ENCODE assay signal across 9 mouse cellular contexts in genomic region chr5:112640651-112641050, GRCm38 (mm10).
DNase-seq lines count a peak whose midpoint lies in the region; ATAC-seq lines count a peak whose summit lies in the region.
"Had no signal": no experiment of that assay in that cellular context is flagged by ENCODE, and none has a peak within 500 bp of the region (broad histone marks: within the 10 kb centered on the region; RNA-seq: fewer than 3 reads in every experiment).

No protein-coding gene starts in this region.

- WGBS in kidney, embryonic 14.5 days: 18% methylated on average over 13 of the region's 13 CpGs
- 24% methylated on average over 13 of the region's 13 CpGs for WGBS in hindbrain, embryonic 15.5 days
- 23% methylated on average over 13 of the region's 13 CpGs for WGBS in midbrain, embryonic 14.5 days

- peak overlapping the region; percentile 40 for H3K4me2 ChIP-seq in kidney, embryonic 14.5 days (replicated peaks; ENCODE audit: low read depth, low read length)
- 0 out of 2 replicates have a peak overlapping the region, but pooled peaks have one; percentile 7 for H3K4me2 ChIP-seq in hindbrain, embryonic 15.5 days
- peak overlapping the region; percentile 24; the same call in 1 of the 2 replicates for H3K4me2 ChIP-seq in midbrain, embryonic 14.5 days (ENCODE audit: low read length)
- H3K4me2 ChIP-seq: lung, embryonic 15.5 days had no signal

- no peaks in the 10 kb centered on the region; the same call in none of the 2 replicates for H3K27me3 ChIP-seq in kidney, embryonic 14.5 days (ENCODE audit: control insufficient read depth, insufficient read depth, low read length)
- H3K27me3 ChIP-seq in hindbrain, embryonic 15.5 days: 0 out of 2 replicates have a peak, but pooled peaks cover 2% of the 10 kb centered on the region
- no peaks in the 10 kb centered on the region for H3K27me3 ChIP-seq in midbrain, embryonic 14.5 days (ENCODE audit: control insufficient read depth, insufficient read depth, low read length)

- no peak overlapping the region for H3K9ac ChIP-seq in kidney, embryonic 14.5 days (ENCODE audit: low read depth, low read length)
- H3K9ac ChIP-seq in hindbrain, embryonic 15.5 days: no peak overlapping the region
- H3K9ac ChIP-seq in midbrain, embryonic 14.5 days (replicated peaks; ENCODE audit: low read length): no peak overlapping the region
- H3K9ac ChIP-seq: lung, embryonic 15.5 days had no signal

- no peak overlapping the region for H3K27ac ChIP-seq in kidney, embryonic 14.5 days (ENCODE audit: low read depth, low read length)
- H3K27ac ChIP-seq in hindbrain, embryonic 15.5 days (replicated peaks): no peak overlapping the region
- no peak overlapping the region for H3K27ac ChIP-seq in midbrain, embryonic 14.5 days (replicated peaks; ENCODE audit: low read depth, low read length)
- H3K27ac ChIP-seq: lung, embryonic 15.5 days had no signal

- peaks cover 3% of the 10 kb centered on the region; the same call in 1 of the 2 replicates for H3K4me1 ChIP-seq in kidney, embryonic 14.5 days (ENCODE audit: control insufficient read depth, insufficient read depth, low read length)
- H3K4me1 ChIP-seq in hindbrain, embryonic 15.5 days (replicated peaks): peaks cover 16% of the 10 kb centered on the region
- H3K4me1 ChIP-seq in midbrain, embryonic 14.5 days (ENCODE audit: control insufficient read depth, insufficient read depth, low read length): peaks cover 10% of the 10 kb centered on the region

- peak overlapping the region; percentile 24; the same call in 1 of the 2 replicates for H3K4me3 ChIP-seq in kidney, embryonic 14.5 days (ENCODE audit: low read length)
- no peak overlapping the region for H3K4me3 ChIP-seq in hindbrain, embryonic 15.5 days
- H3K4me3 ChIP-seq in midbrain, embryonic 14.5 days (replicated peaks; ENCODE audit: low read depth, low read length): no peak overlapping the region
- H3K4me3 ChIP-seq: lung, embryonic 15.5 days had no signal

- no peak for DNase-seq in kidney, adult 9 months
- peak; percentile 92 for DNase-seq in ZHBTc4 (ENCODE audit: low read depth, low spot score)
- no peak for DNase-seq in midbrain, embryonic 14.5 days
- no peak for DNase-seq in layer of hippocampus, adult 9-11 months
- DNase-seq in urinary bladder, postnatal 14 days (ENCODE audit: low spot score): no peak
- no peak for DNase-seq in spleen, postnatal 4 days (ENCODE audit: low spot score in 2 of 2)

- no peaks in the 10 kb centered on the region for H3K9me3 ChIP-seq in kidney, embryonic 14.5 days (ENCODE audit: control insufficient read depth, low read length)
- H3K9me3 ChIP-seq in hindbrain, embryonic 15.5 days: no peaks in the 10 kb centered on the region
- H3K9me3 ChIP-seq in midbrain, embryonic 14.5 days (ENCODE audit: control insufficient read depth, low read length): no peaks in the 10 kb centered on the region
- H3K9me3 ChIP-seq: lung, embryonic 15.5 days had no signal

- peak; percentile 76 for ATAC-seq in kidney, embryonic 14.5 days (ENCODE audit: low FRiP score, low TSS enrichment)
- no peak for ATAC-seq in hindbrain, embryonic 15.5 days (ENCODE audit: low FRiP score, low read depth)
- ATAC-seq in midbrain, embryonic 14.5 days (ENCODE audit: low FRiP score, low TSS enrichment): no peak

- no peaks in the 10 kb centered on the region for H3K36me3 ChIP-seq in kidney, embryonic 14.5 days (ENCODE audit: control insufficient read depth, insufficient read depth, low read length)
- no peaks in the 10 kb centered on the region for H3K36me3 ChIP-seq in hindbrain, embryonic 15.5 days
- H3K36me3 ChIP-seq in midbrain, embryonic 14.5 days (ENCODE audit: control insufficient read depth, insufficient read depth, low read length): no peaks in the 10 kb centered on the region
- H3K36me3 ChIP-seq: lung, embryonic 15.5 days had no signal
